Mouse (Mus musculus) CH12.LX (cell line): ENCODE data around the gene R3hdm2.

Experiments
- CTCF ChIP-seq, 2 experiments: IDR thresholded peaks in 1 of 2; conservative IDR thresholded peaks in 1 of 2; 2 replicates each; pipeline ENCODE4 v1.5.1; 2011 to 2012; ENCODE audit warnings: low read depth in 2 of 2, low read length in 2 of 2, improper control_type of control experiment in 1 of 2, inconsistent platforms in 1 of 2, mild to moderate bottlenecking in 1 of 2, moderate library complexity in 1 of 2
- ELF1 ChIP-seq: IDR thresholded peaks from 2 replicates; pipeline ENCODE4 v1.6.1; 2014; ENCODE audit warnings: low read depth, mild to moderate bottlenecking, inconsistent platforms, low read length, improper control_type of control experiment
- MAX ChIP-seq: IDR thresholded peaks from 2 replicates; pipeline ENCODE4 v1.6.1; 2011; ENCODE audit warnings: low read length, improper control_type of control experiment
- MAZ ChIP-seq: IDR thresholded peaks from 2 replicates; pipeline ENCODE4 v1.6.1; 2012; ENCODE audit warnings: low read depth, mild to moderate bottlenecking, inconsistent platforms, low read length, improper control_type of control experiment, moderate library complexity
- MYC ChIP-seq: IDR thresholded peaks from 2 replicates; pipeline ENCODE4 v1.6.1; 2011; ENCODE audit warnings: low read depth, mild to moderate bottlenecking, improper control_type of control experiment, low read length
- PAX5 ChIP-seq: IDR thresholded peaks from 2 replicates; pipeline ENCODE4 v1.6.1; 2012; ENCODE audit warnings: low read length, inconsistent platforms, mixed read lengths
- POLR2A ChIP-seq: IDR thresholded peaks from 2 replicates; pipeline ENCODE4 v1.6.1; 2011; ENCODE audit warnings: low read depth, mild to moderate bottlenecking, improper control_type of control experiment, low read length
- SMC3 ChIP-seq: IDR thresholded peaks from 2 replicates; pipeline ENCODE4 v1.6.1; 2011; ENCODE audit warnings: low read depth, low read length, improper control_type of control experiment
- ZNF384 ChIP-seq: IDR thresholded peaks from 2 replicates; pipeline ENCODE4 v1.6.1; 2012; ENCODE audit warnings: low read depth, low read length, improper control_type of control experiment, inconsistent platforms

- TF ChIP-seq CTCF (conservative IDR thresholded peaks at IDR 0.05 in 1 of 2, IDR thresholded peaks at IDR 0.05 in 1 of 2; ENCODE audit: low read depth in 2 of 2, low read length in 2 of 2) (no peak), ELF1 (no peak), MAZ (no peak), MAX (no peak), POLR2A (no peak), ZNF384 (no peak), PAX5 (no peak), MYC (no peak), SMC3 (no peak)
Observed at GRCm38 (mm10) chr10:127509837-127510701, 129.9 kb downstream of the R3hdm2 start.
